Mouse (Mus musculus) cortical plate, adult 2 months (tissue): Measurements from ENCODE around the gene Olfr1174-ps. TPM values are rescaled to one million over a fixed set of nuclear protein-coding genes. Genes with fewer than 3 reads are reported as not detected.

ENCODE experiments used
- H3K27ac ChIP-seq: fragments of 200-500 bp; 2 replicates; pipeline ENCODE4 v1.5.1; 2012; ENCODE audit warnings: low read length, control low read depth, inconsistent platforms; ENCODE audit not compliant: insufficient read depth
- H3K4me1 ChIP-seq: fragments of 200-500 bp; 2 replicates; pipeline ENCODE4 v1.6.1; 2011; ENCODE audit warnings: low read length; ENCODE audit not compliant: control insufficient read depth, insufficient read depth
- H3K4me3 ChIP-seq: fragments of 200-500 bp; 2 replicates; pipeline ENCODE4 v1.5.1; 2011; ENCODE audit warnings: mild to moderate bottlenecking, low read length, control low read depth; ENCODE audit not compliant: insufficient read depth
- CTCF ChIP-seq: fragments of 200-500 bp; IDR thresholded peaks from 2 replicates; pipeline ENCODE4 v1.5.1; 2011; ENCODE audit warnings: mild to moderate bottlenecking, control low read depth, low read length; ENCODE audit not compliant: insufficient read depth; ENCODE audit errors: extremely low read depth
- POLR2A ChIP-seq: fragments of 200-500 bp; IDR thresholded peaks from 2 replicates; pipeline ENCODE4 v1.6.1; 2011; ENCODE audit warnings: mild to moderate bottlenecking, low read length, control low read depth; ENCODE audit not compliant: insufficient read depth; ENCODE audit errors: extremely low read depth
- polyA plus RNA-seq: library from polyadenylated mRNA; depleted of rRNA; stranded (reverse); fragments of >200 nt; gene quantifications from 2 replicates; pipeline ENCODE4 v1.2.3, GENCODE M21; 2012; rRNA removed

The Olfr1174-ps gene
- polyA plus RNA-seq, result not detected in 2 replicates

DNA sequence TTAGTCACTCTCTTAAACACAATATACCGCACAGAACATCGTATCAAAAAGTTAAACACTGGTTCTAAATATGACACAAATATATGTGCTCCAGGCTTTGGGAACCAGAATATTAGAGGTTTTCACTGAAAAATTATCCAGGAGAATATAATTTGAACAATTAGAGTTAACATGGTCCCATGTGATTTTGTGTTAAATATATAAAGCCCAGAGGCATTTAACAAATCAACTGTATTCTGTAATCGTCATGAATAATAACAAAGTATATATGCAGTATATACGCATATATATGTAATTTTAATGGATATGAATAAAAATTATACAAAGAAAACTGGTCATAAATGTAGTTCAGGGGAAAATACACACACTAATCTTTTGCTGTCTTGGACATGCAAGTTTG lies at the start of gene Olfr1174-ps:
Gene Olfr1174-ps (minus strand): TSS at position 101 of the 400 bp plus-strand sequence.
- H3K4me3 ChIP-seq, result no peak within 1 kb of the TSS
- H3K4me1 ChIP-seq, result no peaks in the 10 kb centered on the region
- H3K27ac ChIP-seq, result no peak within 1 kb of the TSS
- no peak for TF ChIP-seq CTCF
- no peak for TF ChIP-seq POLR2A

DNA sequence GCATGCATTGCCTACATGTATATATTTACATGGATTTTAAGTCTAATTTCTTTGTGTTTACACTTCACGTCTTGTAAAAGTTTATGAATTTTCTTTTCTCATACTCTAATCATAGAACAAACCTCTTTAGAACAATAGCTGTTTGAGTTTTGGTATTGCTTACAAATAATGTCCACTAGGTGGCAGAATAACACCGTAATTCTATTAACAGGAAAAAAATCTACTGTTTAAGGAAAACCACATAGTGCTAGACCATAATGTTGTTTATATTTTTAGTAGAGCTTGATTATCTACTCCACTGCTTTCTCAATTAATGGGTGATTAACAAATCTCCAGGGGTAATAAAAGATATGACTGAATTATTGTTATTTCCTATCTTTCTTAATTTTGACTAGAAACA lies 41.4 kb upstream of the Olfr1174-ps start:
- no peak overlapping the region for H3K27ac ChIP-seq
- no peak overlapping the region for H3K4me3 ChIP-seq
- TF ChIP-seq CTCF (no peak), POLR2A (no peak)
- H3K4me1 ChIP-seq, result no peaks in the 10 kb centered on the region

DNA sequence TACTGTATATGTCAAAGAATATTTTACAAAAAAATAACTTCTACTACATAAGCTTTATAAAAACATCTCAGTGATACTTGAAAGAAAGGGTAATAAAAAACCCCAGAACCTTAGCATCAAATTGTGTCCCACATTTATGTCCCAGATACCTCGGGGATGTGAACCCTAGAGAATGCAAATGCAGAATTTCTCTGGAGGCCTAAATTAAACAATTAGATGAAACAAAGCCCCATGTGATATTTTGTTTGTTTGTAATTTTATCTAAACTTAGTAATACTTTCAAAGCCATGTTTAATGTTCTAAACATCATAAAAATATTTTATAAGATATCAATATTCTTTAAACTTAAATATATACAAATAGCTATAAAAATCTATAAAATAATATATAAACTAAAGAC lies 31.5 kb upstream of the Olfr1174-ps start, which contains the start of gene Olfr1177-ps:
Gene Olfr1177-ps (minus strand): TSS at position 101 of the 400 bp plus-strand sequence.
- TF ChIP-seq POLR2A (no peak), CTCF (no peak)
- Histone ChIP-seq H3K4me3 (no peak within 1 kb of the TSS), H3K27ac (no peak within 1 kb of the TSS), H3K4me1 (no peaks in the 10 kb centered on the region)

DNA sequence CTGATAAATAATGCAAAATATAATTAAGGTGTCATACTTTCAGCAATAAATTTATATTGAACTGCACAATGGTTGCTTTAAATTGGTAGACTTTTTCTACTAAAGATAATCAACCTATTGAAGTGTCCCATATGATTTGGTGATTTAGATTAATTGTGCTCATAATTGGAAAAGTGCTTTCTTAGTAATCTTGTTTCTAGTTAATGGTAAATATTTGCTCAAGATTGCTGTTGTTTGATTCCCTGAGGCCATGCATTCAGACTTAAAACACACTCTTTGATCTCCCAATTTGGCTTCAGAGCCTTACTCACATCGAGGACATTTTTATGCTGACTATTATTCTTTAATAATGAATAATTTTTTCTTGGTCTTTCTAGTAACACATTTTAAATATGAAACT lies 21.5 kb upstream of the Olfr1174-ps start, which contains the start of gene Olfr1176:
Gene Olfr1176 (plus strand): TSS at position 301 of the 400 bp plus-strand sequence.
- no peaks in the 10 kb centered on the region for H3K4me1 ChIP-seq
- H3K27ac ChIP-seq, result no peak within 1 kb of the TSS
- TF ChIP-seq POLR2A (no peak), CTCF (no peak)
- H3K4me3 ChIP-seq, result no peak within 1 kb of the TSS

DNA sequence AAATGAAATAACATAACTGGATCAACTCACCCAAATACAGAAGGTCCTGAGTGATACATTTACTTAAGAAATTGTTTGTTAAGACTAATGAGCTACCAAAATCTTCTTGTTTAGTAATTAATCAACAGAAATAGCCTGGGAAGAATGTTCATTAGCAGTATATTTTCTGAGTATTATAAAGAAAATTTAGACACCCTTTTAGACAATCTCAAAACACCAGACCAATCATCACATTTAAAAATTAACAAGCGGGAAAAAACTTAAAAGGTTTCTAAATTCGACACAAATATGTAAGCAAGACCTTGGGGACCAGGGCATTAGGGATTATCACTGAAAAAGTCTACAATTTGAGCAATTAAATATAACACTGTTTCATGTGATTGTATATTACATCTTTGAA lies 12.2 kb upstream of the Olfr1174-ps start, which contains the start of gene Olfr1175-ps:
Gene Olfr1175-ps (minus strand): TSS at position 101 of the 400 bp plus-strand sequence.
- Histone ChIP-seq H3K4me3 (no peak within 1 kb of the TSS), H3K4me1 (no peaks in the 10 kb centered on the region), H3K27ac (no peak within 1 kb of the TSS)
- no peak for TF ChIP-seq CTCF
- TF ChIP-seq POLR2A, result no peak

DNA sequence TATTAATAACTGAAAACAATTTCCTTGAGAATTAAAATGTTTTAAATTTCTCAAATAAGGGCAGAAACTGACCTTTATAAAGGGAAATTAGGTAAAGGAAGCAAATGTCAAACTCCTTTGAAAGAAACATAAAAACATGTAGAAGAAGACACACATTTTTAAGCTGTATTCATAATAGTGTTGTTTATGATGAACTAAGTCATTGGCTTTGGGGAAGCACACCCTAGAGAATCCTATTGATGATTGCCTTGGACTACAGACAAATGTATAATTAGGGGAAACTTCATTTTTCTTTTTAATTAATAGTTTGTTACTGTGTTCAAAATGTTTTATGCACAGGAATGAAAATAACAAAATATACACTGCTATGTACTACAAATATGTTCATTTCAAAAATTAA lies 35.2 kb downstream of the Olfr1174-ps start, which contains the start of gene Olfr1173:
Gene Olfr1173 (minus strand): TSS at position 101 of the 400 bp plus-strand sequence.
- Histone ChIP-seq H3K4me1 (no peaks in the 10 kb centered on the region), H3K27ac (no peak within 1 kb of the TSS), H3K4me3 (no peak within 1 kb of the TSS)
- TF ChIP-seq POLR2A (no peak), CTCF (no peak)

Other genes starting within 250 kb of the Olfr1174-ps start
- gene Olfr1163, start 243.3 kb downstream of the Olfr1174-ps start, polyA plus RNA-seq, result not detected in 2 replicates
- gene Olfr1164, start 221.2 kb downstream of the Olfr1174-ps start, polyA plus RNA-seq, result not detected in 2 replicates
- gene Olfr1166, start 186.9 kb downstream of the Olfr1174-ps start, polyA plus RNA-seq, result not detected in 2 replicates
- gene Olfr1167, start 159.9 kb downstream of the Olfr1174-ps start, polyA plus RNA-seq, result not detected in 2 replicates
- gene Olfr1168, start 133.3 kb downstream of the Olfr1174-ps start, polyA plus RNA-seq, result not detected in 2 replicates
- not detected in 2 replicates for gene Olfr1170, start 86.8 kb downstream of the Olfr1174-ps start, polyA plus RNA-seq
- gene Olfr1173, start 35.3 kb downstream of the Olfr1174-ps start, polyA plus RNA-seq, result not detected in 2 replicates
- not detected in 2 replicates for gene Olfr1175-ps, start 12.1 kb upstream of the Olfr1174-ps start, polyA plus RNA-seq
- not detected in 2 replicates for gene Olfr1176, start 21.6 kb upstream of the Olfr1174-ps start, polyA plus RNA-seq
- gene Olfr1177-ps, start 31.4 kb upstream of the Olfr1174-ps start, polyA plus RNA-seq, result not detected in 2 replicates
- gene Olfr1178, start 71.9 kb upstream of the Olfr1174-ps start, polyA plus RNA-seq, result not detected in 2 replicates
- gene Olfr1179, start 91.3 kb upstream of the Olfr1174-ps start, polyA plus RNA-seq, result not detected in 2 replicates
- gene Olfr1180, start 104.0 kb upstream of the Olfr1174-ps start, polyA plus RNA-seq, result not detected in 2 replicates
- not detected in 2 replicates for gene Olfr1181, start 111.0 kb upstream of the Olfr1174-ps start, polyA plus RNA-seq
- not detected in 2 replicates for gene Gm13757, start 134.0 kb upstream of the Olfr1174-ps start, polyA plus RNA-seq
- not detected in 2 replicates for gene Olfr1183, start 139.7 kb upstream of the Olfr1174-ps start, polyA plus RNA-seq
- gene Olfr1184, start 168.5 kb upstream of the Olfr1174-ps start, polyA plus RNA-seq, result not detected in 2 replicates
- gene Olfr1185-ps1, start 178.2 kb upstream of the Olfr1174-ps start, polyA plus RNA-seq, result not detected in 2 replicates
- not detected in 2 replicates for gene Olfr1186, start 203.4 kb upstream of the Olfr1174-ps start, polyA plus RNA-seq
- gene Olfr1188, start 241.8 kb upstream of the Olfr1174-ps start, polyA plus RNA-seq, result not detected in 2 replicates